Mouse (Mus musculus): ENCODE measurements around the gene Gm7970. TPM values are rescaled to one million over a fixed set of nuclear protein-coding genes. Genes with fewer than 3 reads are reported as not detected.
"Not testable (repeated sequence)": the region's sequence is repeated elsewhere in the genome, so short reads cannot be mapped to it uniquely, and the experiment has no call there.

Gene Gm7970
- not detected for total RNA-seq (2021)
- long read RNA-seq, experiment 1 = 0 reads
- long read RNA-seq, experiment 2 = 0 reads

- DNase-seq (ENCODE audit: low spot score) = not testable (repeated sequence)
Observed at GRCm38 (mm10) chr14:41555483-41555882, at the start of gene Gm7970. Gene Gm7970, minus strand, starts transcription at chr14:41555583.

GRCm38 (mm10) chr14:41600935-41601334 lies 45.6 kb upstream of the Gm7970 start:
- DNase-seq (ENCODE audit: low spot score) = not testable (repeated sequence)

- not testable (repeated sequence) for DNase-seq (ENCODE audit: low spot score)
Observed at GRCm38 (mm10) chr14:41586346-41586745, 31.0 kb upstream of the Gm7970 start.

DNA sequence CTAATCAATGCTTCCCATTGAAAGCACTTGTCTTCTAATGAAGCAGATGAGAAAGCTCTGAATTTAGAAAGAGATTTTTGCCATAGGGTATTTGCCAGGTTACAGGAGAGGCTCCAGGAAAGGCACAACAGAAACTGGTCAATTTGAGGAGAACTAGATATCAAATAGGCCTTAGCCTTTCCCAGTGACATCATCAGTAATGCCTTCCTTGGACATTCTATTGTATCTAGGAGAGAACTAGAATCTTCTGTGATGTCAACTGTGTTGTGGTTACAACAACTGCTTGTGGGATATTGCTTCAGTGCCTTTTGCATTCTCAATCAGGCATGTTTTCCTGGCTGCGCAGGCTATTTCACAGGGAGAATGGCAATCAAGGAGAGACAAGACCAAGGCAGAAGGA lies 17.5 kb upstream of the Gm7970 start, which contains the start of gene 1700049E17Rik2:
1700049E17Rik2 (plus strand) TSS at position 301 of the 400 bp plus-strand sequence.
- not testable (repeated sequence) for DNase-seq (ENCODE audit: low spot score)

DNA sequence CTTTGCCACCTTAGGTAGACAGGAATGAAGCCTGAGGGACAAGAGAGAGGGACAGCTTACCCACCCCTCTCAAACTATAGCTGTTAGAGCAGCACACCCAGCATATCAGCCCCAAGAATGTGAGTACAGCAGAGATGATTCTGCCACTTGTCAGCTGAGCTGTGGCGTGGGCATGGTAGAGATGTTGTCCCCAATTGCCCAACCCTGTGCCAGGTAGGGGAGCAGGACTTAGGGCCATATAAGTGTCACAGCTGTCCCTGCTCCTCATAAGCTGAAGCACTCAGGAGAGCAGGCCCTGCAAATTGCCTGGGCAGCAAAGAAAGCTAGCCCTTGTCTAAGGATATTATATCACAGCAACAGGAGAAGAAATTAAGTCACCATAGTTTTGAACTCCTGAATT lies 30.7 kb downstream of the Gm7970 start:
- not testable (repeated sequence) for DNase-seq (ENCODE audit: low spot score)

- DNase-seq (ENCODE audit: low spot score) = not testable (repeated sequence)
Observed at GRCm38 (mm10) chr14:41520683-41521082, 34.7 kb downstream of the Gm7970 start.

Other genes with a start within 250 kb of the Gm7970 start
- gene Gm5798, start 207.0 kb downstream of the Gm7970 start, total RNA-seq (2021) = not detected
- not detected for gene Gm7945, start 169.2 kb downstream of the Gm7970 start, total RNA-seq (2021)
- gene Gm6482, start 147.3 kb downstream of the Gm7970 start, total RNA-seq (2021) = not detected
- gene Gm7954, start 102.1 kb downstream of the Gm7970 start, total RNA-seq (2021) = not detected
- not detected for gene Gm3486, start 66.1 kb downstream of the Gm7970 start, total RNA-seq (2021)
- gene 1700049E17Rik2, start 17.6 kb upstream of the Gm7970 start, total RNA-seq (2021) = not detected
- not detected for gene Gm3072, start 69.0 kb upstream of the Gm7970 start, total RNA-seq (2021)
- not detected for gene Gm3676, start 90.9 kb upstream of the Gm7970 start, total RNA-seq (2021)
- not detected for gene Gm8068, start 146.3 kb upstream of the Gm7970 start, total RNA-seq (2021)
- not detected for gene Gm7929, start 195.0 kb upstream of the Gm7970 start, total RNA-seq (2021)
- not detected for gene Gm47189, start 216.9 kb upstream of the Gm7970 start, total RNA-seq (2021)